Mouse (Mus musculus) liver, adult 2 months (tissue): ENCODE data around the gene Gm28551.

ENCODE experiments used
- CTCF ChIP-seq: fragments of 200-500 bp; IDR thresholded peaks from 2 replicates; pipeline ENCODE4 v1.5.1; 2011; ENCODE audit warnings: low read depth, low read length, control low read depth
- POLR2A ChIP-seq: fragments of 200-500 bp; IDR thresholded peaks from 2 replicates; pipeline ENCODE4 v1.6.1; 2011; ENCODE audit warnings: low read length, control low read depth; ENCODE audit not compliant: insufficient read depth; ENCODE audit errors: extremely low read depth

DNA sequence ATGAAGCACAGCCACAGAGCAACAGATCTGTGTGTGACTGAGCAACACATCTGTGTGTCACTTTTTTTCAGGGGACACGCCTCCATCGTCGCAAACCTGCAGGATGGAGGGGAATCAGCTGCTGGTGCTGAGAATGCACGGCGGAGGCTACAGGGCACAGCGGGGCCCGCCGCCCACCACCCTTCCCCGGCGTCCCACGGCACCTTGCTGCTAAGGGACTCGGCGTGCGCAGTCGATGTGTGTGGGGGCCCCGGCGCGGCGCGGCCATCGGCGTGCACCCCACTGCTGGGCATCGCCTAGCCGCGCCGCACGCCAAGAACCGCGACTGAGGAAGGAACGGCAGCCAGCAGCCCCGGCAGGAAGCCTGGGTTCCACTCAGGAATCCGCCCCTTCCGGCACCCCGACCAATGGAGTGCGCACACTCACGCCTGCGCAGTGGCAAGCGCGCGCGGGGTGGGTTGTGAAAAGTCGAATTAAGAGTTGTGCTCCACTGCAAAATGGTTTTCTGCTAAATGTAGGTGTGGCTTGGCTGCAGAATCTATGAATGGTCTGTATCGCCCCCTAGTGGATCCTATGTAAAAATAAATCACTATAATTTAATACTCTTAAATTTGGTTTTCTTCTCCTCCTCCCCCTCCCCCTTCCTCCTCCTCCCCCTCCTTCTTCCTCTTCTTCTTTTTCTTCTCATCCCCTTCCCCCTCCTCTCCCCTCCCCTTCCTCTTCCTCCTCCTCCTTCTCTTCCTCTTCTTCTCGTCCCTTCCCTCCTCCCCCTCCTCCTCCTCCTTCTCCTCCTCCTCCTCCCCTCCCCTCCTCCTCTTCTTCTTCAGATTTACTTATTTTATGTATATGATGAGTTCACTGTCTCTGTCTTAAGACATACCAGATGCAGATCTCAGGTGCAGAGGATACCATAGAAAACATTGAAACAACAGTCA is at the start of gene Gm28551, which contains the start of the genes Asdurf and Asnsd1:
- no peak for TF ChIP-seq CTCF
- peak; percentile 51; the same call in 1 of the 2 replicates for TF ChIP-seq POLR2A
